Mouse (Mus musculus) CH12.LX (cell line): Measurements from ENCODE around the gene Aebp1.

Source experiments
- CTCF ChIP-seq, 2 experiments: IDR thresholded peaks in 1 of 2; conservative IDR thresholded peaks in 1 of 2; 2 replicates each; pipeline ENCODE4 v1.5.1; 2011 to 2012; ENCODE audit warnings: low read depth in 2 of 2, low read length in 2 of 2, improper control_type of control experiment in 1 of 2, inconsistent platforms in 1 of 2, mild to moderate bottlenecking in 1 of 2, moderate library complexity in 1 of 2
- E2F4 ChIP-seq: IDR thresholded peaks from 2 replicates; pipeline ENCODE4 v1.6.1; 2011; ENCODE audit warnings: low read depth, low read length, improper control_type of control experiment; ENCODE audit not compliant: insufficient replicate concordance
- ETS1 ChIP-seq: conservative IDR thresholded peaks from 2 replicates; pipeline ENCODE4 v1.6.1; 2012; ENCODE audit warnings: low read depth, mild to moderate bottlenecking, inconsistent platforms, low read length, improper control_type of control experiment, moderate library complexity
- MAX ChIP-seq: IDR thresholded peaks from 2 replicates; pipeline ENCODE4 v1.6.1; 2011; ENCODE audit warnings: low read length, improper control_type of control experiment
- MEF2A ChIP-seq: IDR thresholded peaks from 2 replicates; pipeline ENCODE4 v1.6.1; 2014; ENCODE audit warnings: low read depth, mild to moderate bottlenecking, inconsistent platforms, low read length, improper control_type of control experiment, borderline replicate concordance
- POLR2A ChIP-seq: IDR thresholded peaks from 2 replicates; pipeline ENCODE4 v1.6.1; 2011; ENCODE audit warnings: low read depth, mild to moderate bottlenecking, improper control_type of control experiment, low read length
- POLR2AphosphoS2 ChIP-seq: IDR thresholded peaks from 2 replicates; pipeline ENCODE4 v1.6.1; 2011; ENCODE audit warnings: low read depth, low read length, improper control_type of control experiment
- RAD21 ChIP-seq: IDR thresholded peaks from 2 replicates; pipeline ENCODE4 v1.6.1; 2011; ENCODE audit warnings: low read depth, mild to moderate bottlenecking, low read length, improper control_type of control experiment, moderate library complexity
- TCF12 ChIP-seq: IDR thresholded peaks from 2 replicates; pipeline ENCODE4 v1.6.1; 2014; ENCODE audit warnings: low read depth, mild to moderate bottlenecking, inconsistent platforms, low read length, improper control_type of control experiment
- UBTF ChIP-seq: IDR thresholded peaks from 2 replicates; pipeline ENCODE4 v1.6.1; 2012; ENCODE audit warnings: low read depth, mild to moderate bottlenecking, inconsistent platforms, low read length, improper control_type of control experiment, moderate library complexity
- ZC3H11A ChIP-seq: IDR thresholded peaks from 2 replicates; pipeline ENCODE4 v1.6.1; 2012; ENCODE audit warnings: low read depth, mild to moderate bottlenecking, inconsistent platforms, low read length, improper control_type of control experiment
- ZMIZ1 ChIP-seq: IDR thresholded peaks from 2 replicates; pipeline ENCODE4 v1.6.1; 2012; ENCODE audit warnings: low read depth, mild to moderate bottlenecking, inconsistent platforms, low read length, improper control_type of control experiment
- ZNF384 ChIP-seq: IDR thresholded peaks from 2 replicates; pipeline ENCODE4 v1.6.1; 2012; ENCODE audit warnings: low read depth, low read length, improper control_type of control experiment, inconsistent platforms

DNA sequence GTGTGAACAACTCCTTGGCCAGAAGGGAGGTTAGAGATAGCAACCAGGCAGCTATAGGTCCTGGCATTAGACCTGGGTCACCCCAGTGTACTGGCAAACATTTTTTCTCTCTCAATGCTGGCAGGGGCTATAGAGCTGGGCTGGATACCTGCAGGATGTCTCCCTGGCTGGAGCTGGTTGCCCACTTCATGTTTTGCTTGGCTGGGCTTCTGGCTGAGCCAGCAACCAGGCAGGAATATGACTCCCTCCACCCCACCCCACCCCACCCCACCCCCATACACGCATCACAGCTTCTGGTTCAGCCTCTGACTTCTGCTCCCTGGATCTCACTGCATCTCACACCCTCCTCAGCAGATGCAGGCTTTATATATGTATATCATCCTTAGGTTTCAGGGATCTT is 9.4 kb upstream of the Aebp1 start:
- TF ChIP-seq POLR2AphosphoS2: no peak
- no peak for TF ChIP-seq UBTF
- no peak for TF ChIP-seq CTCF (conservative IDR thresholded peaks at IDR 0.05 in 1 of 2, IDR thresholded peaks at IDR 0.05 in 1 of 2; ENCODE audit: low read depth in 2 of 2, low read length in 2 of 2)
- TF ChIP-seq ZC3H11A: no peak
- no peak for TF ChIP-seq ETS1
- TF ChIP-seq MEF2A: no peak
- no peak for TF ChIP-seq ZMIZ1
- TF ChIP-seq E2F4: no peak
- no peak for TF ChIP-seq POLR2A
- no peak for TF ChIP-seq ZNF384
- TF ChIP-seq TCF12: no peak
- TF ChIP-seq RAD21: no peak
- TF ChIP-seq MAX: no peak
